Mouse (Mus musculus): ENCODE measurements around the gene Olfr1352. TPM values are rescaled to one million over a fixed set of nuclear protein-coding genes. Genes with fewer than 3 reads are reported as not detected.

The Olfr1352 gene
- not detected for polyA plus RNA-seq (2015; fragmentation: Illumina TruSeq; extraction: RNeasy Lipid Tissue Mini Kit (QIAGEN cat#74804); ENCODE audit: low read depth, low replicate concordance)

DNA sequence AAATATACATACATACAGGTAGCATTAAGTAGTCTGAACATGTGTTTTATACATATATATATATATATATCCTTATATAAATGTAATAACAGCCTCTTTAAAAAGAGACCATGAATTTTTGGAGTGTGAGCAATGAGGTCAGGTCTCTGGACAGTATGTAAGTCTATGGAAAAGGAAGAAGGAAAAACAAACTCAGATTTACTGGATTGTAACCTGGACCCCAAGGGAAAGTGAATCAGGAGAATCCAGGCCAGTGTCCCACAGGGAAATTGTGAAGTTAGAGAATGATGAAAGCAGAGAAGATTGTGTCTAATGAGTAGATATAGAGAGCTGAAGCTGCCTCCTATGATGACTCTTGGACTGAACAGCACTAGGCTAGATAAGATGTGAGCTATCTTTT lies at the start of gene Olfr1352:
TSS of gene Olfr1352 (plus strand) at position 301 of the 400 bp plus-strand sequence.

GRCm38 (mm10) chr10:78950336-78950735 lies 30.5 kb upstream of the Olfr1352 start, which contains the start of gene Olfr8:
Gene Olfr8, plus strand, starts transcription at chr10:78950636.

DNA sequence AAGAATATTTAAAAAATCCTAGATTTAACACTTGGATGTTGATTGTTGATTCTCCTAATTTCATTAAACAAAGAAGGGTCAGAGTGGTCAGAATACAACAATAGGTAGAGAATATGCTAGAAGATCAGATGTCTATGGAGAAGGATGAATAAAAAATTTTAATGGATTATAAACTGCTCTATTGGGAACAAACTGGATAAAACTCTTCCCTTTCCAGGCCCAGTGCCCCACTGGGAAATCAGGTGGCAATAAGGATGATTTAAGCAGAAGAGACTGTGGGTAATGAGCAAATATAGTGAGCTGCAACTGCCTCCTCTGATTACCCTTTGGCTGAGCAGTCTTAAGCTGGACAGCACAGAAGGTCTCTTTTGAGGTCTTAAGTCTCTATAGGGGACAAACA lies 17.8 kb upstream of the Olfr1352 start, which contains the start of gene Olfr1353:
TSS of gene Olfr1353 (plus strand) at position 301 of the 400 bp plus-strand sequence.

DNA sequence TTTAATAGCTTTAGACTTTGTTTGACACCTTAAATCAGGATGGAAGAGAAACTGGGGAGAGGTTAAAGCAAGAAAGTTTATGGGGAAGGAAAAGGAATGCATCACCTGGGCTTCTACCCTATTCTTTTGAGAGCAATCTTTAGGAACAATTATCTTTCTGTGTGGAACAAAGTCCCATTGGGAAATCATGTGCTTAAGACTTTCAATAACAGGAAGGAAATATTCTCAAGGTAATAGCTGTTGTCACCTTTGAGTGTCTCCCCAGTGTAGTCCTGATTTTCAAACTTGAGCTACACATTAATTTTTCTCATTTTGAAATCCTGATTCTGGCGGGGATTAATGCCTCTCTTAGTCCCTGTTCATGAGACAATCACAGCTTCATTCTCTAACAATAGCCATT lies 31.3 kb downstream of the Olfr1352 start, which contains the start of gene Olfr1351:
TSS of gene Olfr1351 (plus strand) at position 301 of the 400 bp plus-strand sequence.

DNA sequence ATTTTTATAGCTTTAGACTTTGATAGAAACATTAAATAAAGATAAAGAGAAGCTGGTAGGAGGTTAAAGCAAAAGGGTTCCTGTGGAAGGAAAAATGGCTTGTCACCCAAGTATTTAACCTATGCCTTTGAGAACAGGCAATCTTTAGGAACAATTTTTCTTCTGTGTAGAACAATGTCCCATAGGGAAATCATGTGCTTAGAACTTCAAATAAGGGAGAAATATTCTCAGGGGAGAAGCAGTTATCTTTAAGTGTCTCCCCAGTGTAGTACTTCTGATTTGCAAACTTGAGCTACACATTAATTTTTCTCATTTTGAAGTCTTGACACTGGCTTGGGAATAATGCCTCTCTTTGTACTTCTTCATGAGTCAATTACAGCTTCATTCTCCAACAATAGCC lies 47.6 kb downstream of the Olfr1352 start, which contains the start of gene Olfr57:
TSS of gene Olfr57 (plus strand) at position 301 of the 400 bp plus-strand sequence.

Other genes with a start within 250 kb of the Olfr1352 start
- not detected for gene Ccdc105, start 228.0 kb upstream of the Olfr1352 start, polyA plus RNA-seq (2015; fragmentation: Illumina TruSeq; extraction: RNeasy Lipid Tissue Mini Kit (QIAGEN cat#74804); ENCODE audit: low read depth, low replicate concordance)
- gene Slc1a6, start 200.6 kb upstream of the Olfr1352 start, polyA plus RNA-seq (2015; fragmentation: Illumina TruSeq; extraction: RNeasy Lipid Tissue Mini Kit (QIAGEN cat#74804); ENCODE audit: low read depth, low replicate concordance), result 11.0 TPM
- not detected for gene Olfr1356, start 128.9 kb upstream of the Olfr1352 start, polyA plus RNA-seq (2015; fragmentation: Illumina TruSeq; extraction: RNeasy Lipid Tissue Mini Kit (QIAGEN cat#74804); ENCODE audit: low read depth, low replicate concordance)
- gene Olfr1355, start 105.5 kb upstream of the Olfr1352 start, polyA plus RNA-seq (2015; fragmentation: Illumina TruSeq; extraction: RNeasy Lipid Tissue Mini Kit (QIAGEN cat#74804); ENCODE audit: low read depth, low replicate concordance), result not detected
- gene Olfr1354, start 67.9 kb upstream of the Olfr1352 start, polyA plus RNA-seq (2015; fragmentation: Illumina TruSeq; extraction: RNeasy Lipid Tissue Mini Kit (QIAGEN cat#74804); ENCODE audit: low read depth, low replicate concordance), result not detected
- gene Olfr8, start 30.4 kb upstream of the Olfr1352 start, polyA plus RNA-seq (2015; fragmentation: Illumina TruSeq; extraction: RNeasy Lipid Tissue Mini Kit (QIAGEN cat#74804); ENCODE audit: low read depth, low replicate concordance), result not detected
- not detected for gene Olfr1353, start 17.7 kb upstream of the Olfr1352 start, polyA plus RNA-seq (2015; fragmentation: Illumina TruSeq; extraction: RNeasy Lipid Tissue Mini Kit (QIAGEN cat#74804); ENCODE audit: low read depth, low replicate concordance)
- gene Olfr1351, start 31.4 kb downstream of the Olfr1352 start, polyA plus RNA-seq (2015; fragmentation: Illumina TruSeq; extraction: RNeasy Lipid Tissue Mini Kit (QIAGEN cat#74804); ENCODE audit: low read depth, low replicate concordance), result not detected
- not detected for gene Olfr57, start 47.7 kb downstream of the Olfr1352 start, polyA plus RNA-seq (2015; fragmentation: Illumina TruSeq; extraction: RNeasy Lipid Tissue Mini Kit (QIAGEN cat#74804); ENCODE audit: low read depth, low replicate concordance)
- 23.8 TPM for gene 2610008E11Rik, start 116.5 kb downstream of the Olfr1352 start, polyA plus RNA-seq (2015; fragmentation: Illumina TruSeq; extraction: RNeasy Lipid Tissue Mini Kit (QIAGEN cat#74804); ENCODE audit: low read depth, low replicate concordance)
- gene Vmn2r80, start 167.7 kb downstream of the Olfr1352 start, polyA plus RNA-seq (2015; fragmentation: Illumina TruSeq; extraction: RNeasy Lipid Tissue Mini Kit (QIAGEN cat#74804); ENCODE audit: low read depth, low replicate concordance), result not detected

Measured in brain, adult 10 weeks (tissue).